Mouse (Mus musculus) R1 (cell line): ENCODE data around the gene Pip4k2b.
"Not testable (repeated sequence)": the region's sequence is repeated elsewhere in the genome, so short reads cannot be mapped to it uniquely, and the experiment has no call there.

Experiments
- DNase-seq: peaks from one replicate; pipeline ENCODE4 v3.0.0-alpha.2; 2018; ENCODE audit warnings: low read depth, low spot score

Pip4k2b gene

GRCm38 (mm10) chr11:97753277-97753676 lies 8.8 kb upstream of the Pip4k2b start:
- no peak for DNase-seq

- DNase-seq: no peak
Observed at GRCm38 (mm10) chr11:97748496-97748895, 4.0 kb upstream of the Pip4k2b start.

DNA sequence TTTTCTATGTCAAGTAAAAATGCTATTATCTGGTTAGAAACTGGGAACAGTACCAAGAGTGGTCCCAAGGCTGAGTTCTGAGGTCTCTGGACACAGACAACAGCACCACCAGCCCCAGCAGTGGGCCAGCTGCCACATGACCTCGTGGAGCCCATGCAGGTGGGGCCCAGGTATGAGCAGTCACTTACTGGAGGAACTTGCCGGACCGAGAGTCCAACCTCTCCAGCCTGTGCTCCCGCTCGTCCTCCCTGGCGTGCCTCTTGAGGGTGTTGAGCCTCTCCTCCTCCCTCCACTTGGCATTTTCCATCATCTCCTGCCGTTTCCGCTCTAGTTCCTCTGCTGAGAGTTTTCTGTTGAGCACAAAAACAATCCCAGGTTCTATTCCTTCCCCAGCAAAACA lies 3.3 kb upstream of the Pip4k2b start:
- DNase-seq: no peak

GRCm38 (mm10) chr11:97745331-97745721 lies 822 bp upstream of the Pip4k2b start:
- no peak for DNase-seq

- DNase-seq: peak; percentile 100
Observed at GRCm38 (mm10) chr11:97744718-97745330, 320 bp upstream of the Pip4k2b start.

- DNase-seq: no peak
Observed at GRCm38 (mm10) chr11:97743423-97743822, 1.1 kb downstream of the Pip4k2b start.

- DNase-seq: no peak
Observed at GRCm38 (mm10) chr11:97742591-97742990, 1.9 kb downstream of the Pip4k2b start.

GRCm38 (mm10) chr11:97742157-97742556 lies 2.3 kb downstream of the Pip4k2b start:
- DNase-seq: no peak

- DNase-seq: peak; percentile 39
Observed at GRCm38 (mm10) chr11:97740190-97740589, 4.3 kb downstream of the Pip4k2b start.

DNA sequence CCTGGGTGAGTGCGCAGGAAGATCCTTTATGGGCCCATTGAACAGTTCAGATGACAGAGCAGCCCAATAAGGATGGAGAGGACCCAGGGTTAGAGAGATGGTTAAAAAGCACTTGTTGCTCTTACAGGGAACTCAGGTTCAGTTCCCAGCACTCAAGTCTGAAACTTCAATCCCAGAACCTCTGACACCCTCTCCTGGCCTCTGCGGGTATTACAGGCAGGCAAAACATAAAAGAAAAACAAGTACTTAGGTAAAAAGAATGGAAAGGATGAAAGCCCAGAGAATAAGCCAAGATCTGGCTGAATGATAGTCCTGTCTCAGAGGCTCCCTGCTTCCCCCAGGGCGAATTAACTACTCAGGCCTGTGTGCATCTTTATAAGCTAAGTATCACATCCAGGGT lies 5.3 kb downstream of the Pip4k2b start:
- DNase-seq: peak; percentile 87

- peak; percentile 77 for DNase-seq
Observed at GRCm38 (mm10) chr11:97738703-97739102, 5.8 kb downstream of the Pip4k2b start.

GRCm38 (mm10) chr11:97737600-97737999 lies 6.9 kb downstream of the Pip4k2b start:
- DNase-seq: no peak

- no peak for DNase-seq
Observed at GRCm38 (mm10) chr11:97736645-97737044, 7.9 kb downstream of the Pip4k2b start.

DNA sequence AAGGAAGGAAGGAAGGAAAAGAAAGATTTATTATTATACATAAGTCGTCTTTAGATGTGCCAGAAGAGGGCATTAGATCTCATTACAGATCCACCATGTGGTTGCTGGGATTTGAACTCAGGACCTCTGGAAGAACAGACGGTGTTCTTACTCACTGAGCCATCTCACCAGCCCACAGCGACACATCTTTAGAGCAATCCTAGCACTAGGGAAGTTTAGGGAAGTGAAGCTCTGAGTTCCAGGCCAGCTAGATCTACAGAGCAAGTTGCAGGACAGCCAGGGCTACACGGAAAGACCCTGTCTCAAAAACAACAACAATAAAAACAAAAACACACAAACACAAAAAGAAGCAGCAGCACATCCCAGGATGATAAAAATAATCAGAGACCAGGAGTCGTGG lies 9.7 kb downstream of the Pip4k2b start:
- DNase-seq: not testable (repeated sequence)

- DNase-seq: no peak
Observed at GRCm38 (mm10) chr11:97733689-97734088, 10.8 kb downstream of the Pip4k2b start.

- no peak for DNase-seq
Observed at GRCm38 (mm10) chr11:97728730-97729129, 15.8 kb downstream of the Pip4k2b start.

- no peak for DNase-seq
Observed at GRCm38 (mm10) chr11:97728311-97728710, 16.2 kb downstream of the Pip4k2b start.

DNA sequence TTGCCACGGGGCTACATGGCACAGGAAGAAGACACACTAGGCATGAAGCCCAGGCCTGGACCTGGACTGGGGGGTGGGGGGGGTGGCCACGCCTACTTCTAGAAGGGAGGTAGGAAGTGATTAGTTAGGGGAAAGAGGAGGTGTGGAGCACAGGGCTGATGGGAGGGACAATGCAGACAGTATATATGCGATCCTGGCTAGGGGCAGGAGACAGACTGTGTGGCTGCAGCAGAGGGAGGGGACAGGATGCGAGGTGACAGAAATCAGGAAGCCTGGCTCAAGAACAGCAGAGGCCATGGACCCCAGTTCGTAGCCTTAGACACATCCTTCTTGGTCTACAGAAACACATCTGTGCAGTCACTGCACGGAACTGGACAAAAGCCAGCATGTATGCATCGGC lies 20.8 kb downstream of the Pip4k2b start:
- DNase-seq: no peak

DNA sequence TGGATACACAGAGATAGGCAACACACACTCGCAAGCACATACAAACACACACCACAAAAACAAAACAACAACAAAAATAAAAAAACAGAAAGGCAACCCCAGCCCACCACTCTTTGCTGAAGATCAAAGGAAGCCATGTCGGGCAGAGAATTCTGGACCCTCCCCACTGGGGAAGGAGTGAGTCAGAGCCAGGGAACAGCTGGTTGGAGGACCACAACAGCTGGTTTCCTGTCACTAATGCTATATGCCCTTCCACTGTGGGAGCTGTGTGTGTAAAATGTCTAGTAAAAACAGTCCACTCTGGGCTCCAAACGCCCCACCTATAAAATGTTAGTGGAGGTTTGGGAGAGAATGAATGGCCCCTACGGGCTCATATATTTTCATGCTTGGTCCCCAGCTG lies 23.2 kb downstream of the Pip4k2b start:
- no peak for DNase-seq

GRCm38 (mm10) chr11:97719041-97719440 lies 25.5 kb downstream of the Pip4k2b start:
- DNase-seq: no peak

DNA sequence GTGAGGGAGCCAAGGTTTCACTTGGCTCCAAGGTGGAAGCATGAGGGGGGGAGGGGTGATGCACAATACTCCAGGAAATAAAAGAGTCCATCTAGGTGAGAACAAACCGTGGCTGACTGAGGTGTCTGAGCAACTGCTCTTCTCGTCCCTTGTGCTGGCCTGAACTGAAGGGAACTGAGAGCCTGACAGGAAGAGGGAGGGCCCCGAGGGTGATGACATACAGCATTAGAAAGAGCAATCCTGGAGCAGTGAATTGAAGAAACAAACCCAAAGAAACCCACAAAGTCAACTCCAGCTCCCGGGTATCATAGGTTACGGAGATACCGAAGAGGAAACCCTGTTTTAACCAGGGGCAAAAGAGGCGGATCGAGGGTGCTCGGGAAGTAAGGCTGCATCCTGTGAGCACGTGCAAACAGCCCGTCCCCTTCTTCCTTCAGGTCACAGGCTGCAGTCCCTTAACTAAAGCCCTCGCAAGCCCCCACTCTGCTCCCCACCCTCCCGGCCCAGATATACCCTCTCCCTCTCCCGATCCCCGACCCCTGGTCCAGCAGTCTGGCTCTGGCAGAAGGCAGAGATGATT lies 26.1 kb downstream of the Pip4k2b start:
- no peak for DNase-seq

DNA sequence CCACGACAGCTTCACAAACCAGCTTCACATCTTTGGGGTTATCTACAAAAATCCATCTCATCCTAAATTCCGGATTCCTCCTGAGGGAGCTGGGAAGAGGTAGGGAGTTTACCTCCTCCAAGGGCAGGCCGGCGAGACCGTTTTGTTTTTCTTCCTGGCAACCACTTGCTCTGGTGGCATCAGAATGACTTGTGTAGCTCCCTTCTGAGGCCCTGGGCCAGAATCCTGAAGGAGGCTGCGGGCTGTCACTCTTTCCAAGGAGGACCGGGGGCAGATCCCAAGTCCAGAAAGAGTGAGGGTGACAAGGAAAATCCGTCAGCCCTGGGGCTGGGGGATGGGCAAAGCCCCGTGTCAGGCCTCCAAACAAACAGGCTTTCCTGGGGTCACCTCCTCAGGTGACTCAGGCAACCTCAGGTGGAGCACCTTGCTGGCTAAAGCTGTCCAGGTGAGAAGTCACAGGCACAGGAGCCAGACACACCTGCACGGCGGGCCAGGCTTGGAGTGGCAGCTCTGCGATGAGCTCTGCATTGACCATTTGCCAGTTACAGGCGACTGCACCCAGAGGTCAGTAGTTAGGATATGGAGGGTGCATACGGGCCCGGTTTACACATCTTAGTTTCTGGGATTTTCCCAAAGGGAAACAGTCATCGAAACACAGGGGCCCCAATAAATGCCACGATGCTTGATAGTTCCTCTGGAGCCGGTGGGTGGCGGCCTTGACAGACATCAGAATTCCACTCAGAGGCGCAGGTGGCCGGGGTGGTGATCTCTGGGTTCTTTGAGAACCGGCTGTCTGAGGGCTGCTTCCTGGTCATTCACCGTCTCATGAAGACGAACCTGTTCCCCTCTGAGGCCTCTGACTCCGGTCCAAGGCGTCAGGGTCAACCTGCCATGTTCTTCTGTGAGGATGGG lies 26.9 kb downstream of the Pip4k2b start:
- DNase-seq: no peak

- no peak for DNase-seq
Observed at GRCm38 (mm10) chr11:97716021-97716420, 28.5 kb downstream of the Pip4k2b start.
